Mouse (Mus musculus) C2C12 (cell line): ENCODE results near the gene Blm.

Source experiments
- CTCF ChIP-seq: IDR thresholded peaks from one replicate; pipeline ENCODE4 v1.5.1; 2011; ENCODE audit not compliant: control insufficient read depth, insufficient read depth, insufficient read length
- USF1 ChIP-seq: IDR thresholded peaks from one replicate; pipeline ENCODE4 v1.6.1; 2011; ENCODE audit warnings: low read depth, mild to moderate bottlenecking, control low read depth, moderate library complexity

- TF ChIP-seq CTCF (no peak), USF1 (no peak)
Measured at GRCm38 (mm10) chr7:80575750-80576149, 40.8 kb upstream of the Blm start.
